Comparison of ENCODE assay signal across 8 mouse cellular contexts in the genomic region with DNA sequence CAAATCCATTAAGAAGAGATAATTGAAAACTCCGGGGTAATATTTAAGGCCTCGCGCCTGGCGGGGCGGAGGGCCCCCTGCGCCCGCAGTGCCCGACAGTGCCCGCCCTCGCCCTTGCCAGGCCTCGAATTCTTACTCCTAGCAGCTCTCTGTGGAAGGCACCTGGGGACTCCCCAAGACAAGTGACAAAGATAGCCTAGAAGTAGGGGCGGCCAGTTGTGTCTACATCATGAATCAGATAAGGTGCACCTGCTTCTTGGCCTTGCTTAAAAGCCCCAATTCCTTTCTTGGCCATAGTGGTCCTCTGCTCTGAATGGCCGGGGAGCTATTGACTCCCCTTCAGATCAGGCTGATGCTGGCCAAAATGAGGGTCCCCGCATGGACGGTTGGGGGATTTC.
A peak's percentile ranks its signal among the peaks of the same experiment; 100 is the strongest.
DNase-seq lines count a peak whose midpoint lies in the region; ATAC-seq and TF ChIP-seq lines count a peak whose summit lies in the region.
"Had no signal": no experiment of that assay in that cellular context is flagged by ENCODE, and none has a peak within 500 bp of the region (broad histone marks: within the 10 kb centered on the region; RNA-seq: fewer than 3 reads in every experiment).

No protein-coding gene starts in this region.

- no peak for TF ChIP-seq EP300 in liver, postnatal 0 days (IDR thresholded peaks at IDR 0.05; ENCODE audit: low read depth)

- TF ChIP-seq CTCF in liver, postnatal 0 days (IDR thresholded peaks at IDR 0.05; ENCODE audit: low read depth), result no peak

- H3K9me3 ChIP-seq in liver, embryonic 12.5 days (replicated peaks), result no peaks in the 10 kb centered on the region
- H3K9me3 ChIP-seq in liver, postnatal 0 days (ENCODE audit: low read length), result no peaks in the 10 kb centered on the region
- H3K9me3 ChIP-seq in forebrain, embryonic 14.5 days (replicated peaks; ENCODE audit: control insufficient read depth, low read length), result no peaks in the 10 kb centered on the region
- no peaks in the 10 kb centered on the region for H3K9me3 ChIP-seq in limb, embryonic 12.5 days
- no peaks in the 10 kb centered on the region for H3K9me3 ChIP-seq in stomach, embryonic 15.5 days

- WGBS in liver, embryonic 12.5 days (ENCODE audit: insufficient replicate concordance), result 16% methylated on average over 15 of the region's 15 CpGs
- 14% methylated on average over 15 of the region's 15 CpGs for WGBS in liver, postnatal 0 days (ENCODE audit: insufficient replicate concordance)
- 5% methylated on average over 15 of the region's 15 CpGs for WGBS in forebrain, embryonic 14.5 days
- 24% methylated on average over 15 of the region's 15 CpGs for WGBS in limb, embryonic 12.5 days
- 27% methylated on average over 15 of the region's 15 CpGs for WGBS in stomach, embryonic 15.5 days

- H3K4me2 ChIP-seq in liver, embryonic 12.5 days, result peak overlapping the region; percentile 51
- H3K4me2 ChIP-seq in liver, postnatal 0 days (ENCODE audit: low read depth, low read length), result no peak overlapping the region
- peak overlapping the region; percentile 50 for H3K4me2 ChIP-seq in forebrain, embryonic 14.5 days (ENCODE audit: low read length)
- H3K4me2 ChIP-seq in limb, embryonic 12.5 days, result peak overlapping the region; percentile 70
- H3K4me2 ChIP-seq in stomach, embryonic 15.5 days, result peak overlapping the region; percentile 71

- H3K4me3 ChIP-seq in liver, embryonic 12.5 days, result no peak overlapping the region
- H3K4me3 ChIP-seq in liver, postnatal 0 days (ENCODE audit: low read depth, low read length), result no peak overlapping the region
- H3K4me3 ChIP-seq in forebrain, embryonic 14.5 days (ENCODE audit: low read depth, low read length), result peak overlapping the region; percentile 25; the same call in 1 of the 2 replicates
- H3K4me3 ChIP-seq in limb, embryonic 12.5 days (replicated peaks), result peak overlapping the region; percentile 38
- peak overlapping the region; percentile 33 for H3K4me3 ChIP-seq in stomach, embryonic 15.5 days (replicated peaks)

- H3K27ac ChIP-seq in liver, embryonic 12.5 days, result no peak overlapping the region
- H3K27ac ChIP-seq in liver, postnatal 0 days (ENCODE audit: low read depth), result no peak overlapping the region
- no peak overlapping the region for H3K27ac ChIP-seq in forebrain, embryonic 14.5 days (ENCODE audit: low read depth, low read length)
- H3K27ac ChIP-seq in limb, embryonic 12.5 days, result no peak overlapping the region
- no peak overlapping the region for H3K27ac ChIP-seq in stomach, embryonic 15.5 days

- H3K36me3 ChIP-seq in liver, embryonic 12.5 days, result no peaks in the 10 kb centered on the region
- H3K36me3 ChIP-seq in liver, postnatal 0 days (replicated peaks; ENCODE audit: insufficient read depth, low read length), result no peaks in the 10 kb centered on the region
- H3K36me3 ChIP-seq in forebrain, embryonic 14.5 days (ENCODE audit: control insufficient read depth, insufficient read depth, low read length), result no peaks in the 10 kb centered on the region
- H3K36me3 ChIP-seq in limb, embryonic 12.5 days, result no peaks in the 10 kb centered on the region
- H3K36me3 ChIP-seq in stomach, embryonic 15.5 days, result no peaks in the 10 kb centered on the region

- no peak for ATAC-seq in liver, embryonic 12.5 days
- ATAC-seq in liver, postnatal 0 days, result no peak
- ATAC-seq in forebrain, embryonic 14.5 days, result peak; percentile 37
- no peak for ATAC-seq in limb, embryonic 12.5 days (ENCODE audit: insufficient number of reproducible peaks, insufficient read depth, low FRiP score, low TSS enrichment, low read depth)
- no peak for ATAC-seq in stomach, embryonic 15.5 days (ENCODE audit: insufficient read depth, low FRiP score, low read depth)

- DNase-seq in liver, postnatal 0 days, result no peak
- DNase-seq in forebrain, embryonic 14.5 days (ENCODE audit: low spot score), result no peak
- DNase-seq in frontal cortex, postnatal 25 days (ENCODE audit: low spot score in 2 of 2), result no peak
- DNase-seq in left cerebral cortex, adult 8-10 months (ENCODE audit: low spot score in 2 of 2), result no peak

- H3K9ac ChIP-seq in liver, embryonic 12.5 days, result no peak overlapping the region
- no peak overlapping the region for H3K9ac ChIP-seq in liver, postnatal 0 days (replicated peaks)
- H3K9ac ChIP-seq in forebrain, embryonic 14.5 days (ENCODE audit: low read length), result peak overlapping the region; percentile 1; the same call in 1 of the 2 replicates
- no peak overlapping the region for H3K9ac ChIP-seq in limb, embryonic 12.5 days (replicated peaks)
- H3K9ac ChIP-seq in stomach, embryonic 15.5 days, result no peak overlapping the region

- peaks cover 100% of the 10 kb centered on the region for H3K27me3 ChIP-seq in liver, embryonic 12.5 days (replicated peaks)
- peaks cover 69% of the 10 kb centered on the region for H3K27me3 ChIP-seq in liver, postnatal 0 days (ENCODE audit: insufficient read depth, low read length)
- peaks cover 77% of the 10 kb centered on the region for H3K27me3 ChIP-seq in forebrain, embryonic 14.5 days (replicated peaks; ENCODE audit: control insufficient read depth, insufficient read depth, low read length)
- H3K27me3 ChIP-seq in limb, embryonic 12.5 days, result peaks cover 96% of the 10 kb centered on the region
- peaks cover 39% of the 10 kb centered on the region for H3K27me3 ChIP-seq in stomach, embryonic 15.5 days (replicated peaks)
- H3K27me3 ChIP-seq: Patski had no signal

- H3K4me1 ChIP-seq in liver, embryonic 12.5 days, result peaks cover 34% of the 10 kb centered on the region
- no peaks in the 10 kb centered on the region for H3K4me1 ChIP-seq in liver, postnatal 0 days (ENCODE audit: insufficient read depth)
- H3K4me1 ChIP-seq in forebrain, embryonic 14.5 days (ENCODE audit: control insufficient read depth, insufficient read depth, low read length), result peaks cover 15% of the 10 kb centered on the region
- peaks cover 23% of the 10 kb centered on the region for H3K4me1 ChIP-seq in limb, embryonic 12.5 days (replicated peaks)
- H3K4me1 ChIP-seq in stomach, embryonic 15.5 days, result peaks cover 19% of the 10 kb centered on the region

Comparison
In these comparisons a context has a peak if more than half of its experiments do, and no peak if none do; other contexts are left out.
1. H3K4me3 ChIP-seq: peak in forebrain, embryonic 14.5 days (single experiment), limb, embryonic 12.5 days (single experiment) and stomach, embryonic 15.5 days (single experiment); none in liver, embryonic 12.5 days (single experiment) and liver, postnatal 0 days (single experiment).